Mouse (Mus musculus): ENCODE results near the gene Zfp383.
"Not testable (repeated sequence)": the region's sequence is repeated elsewhere in the genome, so short reads cannot be mapped to it uniquely, and the experiment has no call there.

Zfp383 gene

GRCm38 (mm10) chr7:29942740-29943139 lies 34.7 kb downstream of the Zfp383 start:
- no peak for DNase-seq

- DNase-seq, result no peak
These were observed 35.7 kb downstream of the Zfp383 start for GRCm38 (mm10) chr7:29943720-29944119.

GRCm38 (mm10) chr7:29944201-29944600 lies 36.2 kb downstream of the Zfp383 start:
- no peak for DNase-seq

GRCm38 (mm10) chr7:29953086-29953485 lies 45.1 kb downstream of the Zfp383 start:
- DNase-seq, result no peak

- DNase-seq, result peak; percentile 76 to 80
These were observed 45.7 kb downstream of the Zfp383 start, which contains the start of gene Zfp74 for GRCm38 (mm10) chr7:29953513-29954401. Zfp74 (minus strand) TSS chr7:29954089.

- DNase-seq, result peak; percentile 18 to 63
These were observed 46.7 kb downstream of the Zfp383 start for GRCm38 (mm10) chr7:29954731-29955130.

- DNase-seq, result no peak
These were observed 48.2 kb downstream of the Zfp383 start for GRCm38 (mm10) chr7:29956257-29956656.

- no peak for DNase-seq
These were observed 50.2 kb downstream of the Zfp383 start for GRCm38 (mm10) chr7:29958125-29958724.

GRCm38 (mm10) chr7:29959004-29959403 lies 51.0 kb downstream of the Zfp383 start:
- no peak for DNase-seq

- not testable (repeated sequence) for DNase-seq
These were observed 57.2 kb downstream of the Zfp383 start for GRCm38 (mm10) chr7:29965115-29965810.
